Mouse (Mus musculus): Measurements from ENCODE around the gene Filip1. TPM values are rescaled to one million over a fixed set of nuclear protein-coding genes. Genes with fewer than 3 reads are reported as not detected.

Gene Filip1
- total and polyA plus RNA-seq, 3 experiments, result not detected

- H3K27me3 ChIP-seq (ENCODE audit: control insufficient read depth in 1 of 2, insufficient read depth in 2 of 2, low read length in 2 of 2), result no peaks in the 10 kb centered on the region
- H3K9me3 ChIP-seq (replicated peaks; ENCODE audit: insufficient read depth, low read length), result no peaks in the 10 kb centered on the region
- no peaks in the 10 kb centered on the region for H3K79me2 ChIP-seq (ENCODE audit: control insufficient read depth, insufficient read depth, low read length, poor library complexity)
- no peak overlapping the region for H3K4me3 ChIP-seq (ENCODE audit: control insufficient read depth in 1 of 2, insufficient read depth in 1 of 2, low read depth in 2 of 2, low read length in 2 of 2)
- H3K4me1 ChIP-seq (ENCODE audit: control insufficient read depth in 1 of 2, insufficient read depth in 2 of 2, low read length in 2 of 2), result peaks cover 0 to 7% of the 10 kb centered on the region in 2 experiments; a peak in 3 of 4 replicates
- TF ChIP-seq MAX (IDR thresholded peaks at IDR 0.05; ENCODE audit: low read length), result no peak
- TF ChIP-seq ETS1 (IDR thresholded peaks at IDR 0.05; ENCODE audit: low read depth, low read length), result no peak
- no peak for TF ChIP-seq MAZ (IDR thresholded peaks at IDR 0.05; ENCODE audit: low read depth, low read length)
- TF ChIP-seq RAD21 (IDR thresholded peaks at IDR 0.05; ENCODE audit: low read depth, low read length), result no peak
- no peak for TF ChIP-seq BHLHE40 (IDR thresholded peaks at IDR 0.05; ENCODE audit: borderline replicate concordance, low read depth, low read length)
- no peak for TF ChIP-seq E2F4 (IDR thresholded peaks at IDR 0.05; ENCODE audit: borderline replicate concordance, low read depth, low read length)
- TF ChIP-seq UBTF (IDR thresholded peaks at IDR 0.05; ENCODE audit: borderline replicate concordance, insufficient read depth, low read depth, low read length), result no peak
- no peak for TF ChIP-seq HCFC1 (IDR thresholded peaks at IDR 0.05; ENCODE audit: low read depth, low read length)
- TF ChIP-seq TAL1 (IDR thresholded peaks at IDR 0.05; ENCODE audit: low read length), result no peak
- TF ChIP-seq MYB (IDR thresholded peaks at IDR 0.05; ENCODE audit: low read depth, low read length), result no peak
- no peak for TF ChIP-seq USF1 (IDR thresholded peaks at IDR 0.05; ENCODE audit: low read depth, low read length)
- no peak for TF ChIP-seq KAT2A (conservative IDR thresholded peaks at IDR 0.05; ENCODE audit: low read depth, low read length)
- TF ChIP-seq MAFK (IDR thresholded peaks at IDR 0.05; ENCODE audit: borderline replicate concordance, low read depth, low read length), result no peak
- no peak for TF ChIP-seq MXI1 (IDR thresholded peaks at IDR 0.05; ENCODE audit: low read depth, low read length)
- DNase-seq (ENCODE audit: low read depth, low spot score), result no peak
- no peak overlapping the region for H3K27ac ChIP-seq (ENCODE audit: control insufficient read depth, low read depth, low read length)
- no peak overlapping the region for H3K9ac ChIP-seq (ENCODE audit: control insufficient read depth, low read depth, low read length, poor library complexity, severe bottlenecking)
- peaks cover 0 to 3% of the 10 kb centered on the region in 2 experiments; a peak in 2 of 4 replicates for H3K36me3 ChIP-seq (ENCODE audit: control insufficient read depth in 1 of 2, insufficient read depth in 2 of 2, low read length in 2 of 2)
Observed at GRCm38 (mm10) chr9:79951984-79952383, 60.7 kb downstream of the Filip1 start.

DNA sequence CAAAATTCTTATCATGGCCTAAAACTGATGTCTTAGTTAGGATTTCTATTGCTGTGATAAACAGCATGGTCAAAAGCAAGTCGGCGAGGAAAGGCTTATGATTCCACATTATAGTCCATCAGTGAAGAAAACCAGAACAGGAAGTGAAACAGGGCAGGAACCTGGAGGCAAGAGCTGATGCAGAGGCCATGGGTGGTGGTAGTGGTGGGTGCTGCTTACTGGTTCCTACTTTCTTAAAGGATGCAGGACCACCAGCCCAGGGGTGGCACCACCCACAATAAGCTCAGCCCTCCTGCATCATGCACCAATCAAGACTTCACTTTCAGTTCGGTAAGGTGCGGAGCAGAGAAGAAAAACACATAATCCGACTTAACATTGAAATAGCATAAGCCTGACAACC is 61.3 kb downstream of the Filip1 start:
- H3K36me3 ChIP-seq (ENCODE audit: control insufficient read depth in 1 of 2, insufficient read depth in 2 of 2, low read length in 2 of 2), result peaks cover 0 to 3% of the 10 kb centered on the region in 2 experiments; a peak in 2 of 4 replicates
- no peaks in the 10 kb centered on the region for H3K27me3 ChIP-seq (ENCODE audit: control insufficient read depth in 1 of 2, insufficient read depth in 2 of 2, low read length in 2 of 2)
- H3K9me3 ChIP-seq (replicated peaks; ENCODE audit: insufficient read depth, low read length), result no peaks in the 10 kb centered on the region
- H3K4me3 ChIP-seq (ENCODE audit: control insufficient read depth in 1 of 2, insufficient read depth in 1 of 2, low read depth in 2 of 2, low read length in 2 of 2), result no peak overlapping the region
- H3K9ac ChIP-seq (ENCODE audit: control insufficient read depth, low read depth, low read length, poor library complexity, severe bottlenecking), result no peak overlapping the region
- peaks cover 0 to 7% of the 10 kb centered on the region in 2 experiments; a peak in 3 of 4 replicates for H3K4me1 ChIP-seq (ENCODE audit: control insufficient read depth in 1 of 2, insufficient read depth in 2 of 2, low read length in 2 of 2)
- H3K79me2 ChIP-seq (ENCODE audit: control insufficient read depth, insufficient read depth, low read length, poor library complexity), result no peaks in the 10 kb centered on the region
- no peak for DNase-seq (ENCODE audit: low read depth, low spot score)
- H3K27ac ChIP-seq (ENCODE audit: control insufficient read depth, low read depth, low read length), result no peak overlapping the region
- TF ChIP-seq MYC (IDR thresholded peaks at IDR 0.05; ENCODE audit: low read depth, low read length) (no peak), ZC3H11A (IDR thresholded peaks at IDR 0.05; ENCODE audit: low read depth, low read length) (no peak), USF2 (IDR thresholded peaks at IDR 0.05; ENCODE audit: borderline replicate concordance in 1 of 2, insufficient read depth in 1 of 2, low read depth in 1 of 2, low read length in 2 of 2) (no peak), EP300 (IDR thresholded peaks at IDR 0.05; ENCODE audit: low read depth in 1 of 2, low read length in 2 of 2) (no peak), MAZ (IDR thresholded peaks at IDR 0.05; ENCODE audit: low read depth, low read length) (no peak), UBTF (IDR thresholded peaks at IDR 0.05; ENCODE audit: borderline replicate concordance, insufficient read depth, low read depth, low read length) (no peak), CHD1 (IDR thresholded peaks at IDR 0.05; ENCODE audit: low read depth, low read length) (no peak), USF1 (IDR thresholded peaks at IDR 0.05; ENCODE audit: low read depth, low read length) (no peak), ELF1 (IDR thresholded peaks at IDR 0.05; ENCODE audit: low read depth, low read length) (no peak), MAFK (IDR thresholded peaks at IDR 0.05; ENCODE audit: borderline replicate concordance, low read depth, low read length) (no peak), TAL1 (IDR thresholded peaks at IDR 0.05; ENCODE audit: low read length) (no peak), ETS1 (IDR thresholded peaks at IDR 0.05; ENCODE audit: low read depth, low read length) (no peak), HCFC1 (IDR thresholded peaks at IDR 0.05; ENCODE audit: low read depth, low read length) (no peak), CHD2 (IDR thresholded peaks at IDR 0.05; ENCODE audit: low read length) (no peak), ZKSCAN1 (IDR thresholded peaks at IDR 0.05; ENCODE audit: low read depth, low read length) (no peak), TBP (IDR thresholded peaks at IDR 0.05; ENCODE audit: low read depth, low read length) (no peak)

Measured in MEL (cell line).